Mouse (Mus musculus) midbrain, embryonic 10.5 days (tissue): ENCODE data around the gene Chdh. TPM values are rescaled to one million over a fixed set of nuclear protein-coding genes. Genes with fewer than 3 reads are reported as not detected.

ENCODE experiments used
- DNase-seq: peaks from one replicate; pipeline ENCODE4 v3.0.0-alpha.2; 2017; ENCODE audit warnings: low spot score
- H3K27ac ChIP-seq: fragments of 300-500 bp; sonication (generic); replicated peaks from 2 replicates; pipeline ENCODE4 v1.5.1; 2016; ENCODE audit warnings: mild to moderate bottlenecking
- H3K27me3 ChIP-seq: fragments of 300-500 bp; sonication (generic); 2 replicates; pipeline ENCODE4 v1.6.1; 2016; ENCODE audit warnings: low read depth, mild to moderate bottlenecking; ENCODE audit not compliant: poor library complexity, severe bottlenecking
- H3K36me3 ChIP-seq: fragments of 300-500 bp; sonication (generic); 2 replicates; pipeline ENCODE4 v1.6.1; 2016; ENCODE audit warnings: mild to moderate bottlenecking, moderate library complexity
- H3K4me1 ChIP-seq: fragments of 300-500 bp; sonication (generic); 2 replicates; pipeline ENCODE4 v1.6.1; 2016
- H3K4me3 ChIP-seq: fragments of 300-500 bp; sonication (generic); 2 replicates; pipeline ENCODE4 v1.5.1; 2016; ENCODE audit warnings: mild to moderate bottlenecking, moderate library complexity
- H3K9me3 ChIP-seq: fragments of 300-500 bp; sonication (generic); replicated peaks from 2 replicates; pipeline ENCODE4 v1.6.1; 2016; ENCODE audit warnings: mild to moderate bottlenecking
- WGBS: fragments of 180-500 bp; shearing (Covaris S2); methylation state at CpG from one replicate; pipeline ENCODE4 v1.1.7; 2016; 5-methylcytosine and 5-hydroxymethylcytosine counted together
- polyA plus RNA-seq: library from polyadenylated mRNA; unstranded; fragments of >200 nt; fragmentation: Nextera tagmentation; extraction: Ambion mirVana; gene quantifications from 2 replicates; pipeline ENCODE4 v1.2.1, GENCODE M21; 2016

Gene Chdh
- polyA plus RNA-seq, 1 experiment from 2014 or later = not detected

GRCm38 (mm10) chr14:30018463-30018801 lies 9.6 kb downstream of the Chdh start:
- DNase-seq = no peak
- Histone ChIP-seq H3K9me3 (no peaks in the 10 kb centered on the region), H3K4me3 (no peak overlapping the region), H3K36me3 (no peaks in the 10 kb centered on the region), H3K27me3 (no peaks in the 10 kb centered on the region), H3K4me1 (peaks cover 6% of the 10 kb centered on the region), H3K27ac (no peak overlapping the region)
- WGBS = 86% methylated on average over 4 of the region's 4 CpGs

- H3K9me3 ChIP-seq = no peaks in the 10 kb centered on the region
- H3K36me3 ChIP-seq = no peaks in the 10 kb centered on the region
- no peak overlapping the region for H3K4me3 ChIP-seq
- no peak overlapping the region for H3K27ac ChIP-seq
- WGBS = 91% methylated on average over 6 of the region's 6 CpGs
- no peaks in the 10 kb centered on the region for H3K27me3 ChIP-seq
- H3K4me1 ChIP-seq = peaks cover 6% of the 10 kb centered on the region
- no peak for DNase-seq
These were observed 10.0 kb downstream of the Chdh start for GRCm38 (mm10) chr14:30018846-30019245.

- no peaks in the 10 kb centered on the region for H3K27me3 ChIP-seq
- no peak for DNase-seq
- 95% methylated on average over 8 of the region's 8 CpGs for WGBS
- no peaks in the 10 kb centered on the region for H3K9me3 ChIP-seq
- H3K36me3 ChIP-seq = no peaks in the 10 kb centered on the region
- H3K4me1 ChIP-seq = peaks cover 6% of the 10 kb centered on the region
- no peak overlapping the region for H3K4me3 ChIP-seq
- H3K27ac ChIP-seq = no peak overlapping the region
These were observed 10.6 kb downstream of the Chdh start for GRCm38 (mm10) chr14:30019375-30019774.

- Histone ChIP-seq H3K4me1 (peaks cover 6% of the 10 kb centered on the region), H3K36me3 (no peaks in the 10 kb centered on the region), H3K4me3 (no peak overlapping the region), H3K27me3 (no peaks in the 10 kb centered on the region), H3K9me3 (no peaks in the 10 kb centered on the region), H3K27ac (no peak overlapping the region)
- no peak for DNase-seq
- 48% methylated on average over 9 of the region's 9 CpGs for WGBS
These were observed 11.2 kb downstream of the Chdh start for GRCm38 (mm10) chr14:30019792-30020575.

- WGBS = 94% methylated on average over 6 of the region's 6 CpGs
- no peaks in the 10 kb centered on the region for H3K36me3 ChIP-seq
- no peaks in the 10 kb centered on the region for H3K27me3 ChIP-seq
- no peak overlapping the region for H3K4me3 ChIP-seq
- no peaks in the 10 kb centered on the region for H3K9me3 ChIP-seq
- peaks cover 6% of the 10 kb centered on the region for H3K4me1 ChIP-seq
- no peak for DNase-seq
- H3K27ac ChIP-seq = no peak overlapping the region
These were observed 13.6 kb downstream of the Chdh start for GRCm38 (mm10) chr14:30022471-30022870.

GRCm38 (mm10) chr14:30024387-30024786 lies 15.6 kb downstream of the Chdh start:
- Histone ChIP-seq H3K36me3 (no peaks in the 10 kb centered on the region), H3K27me3 (no peaks in the 10 kb centered on the region), H3K9me3 (no peaks in the 10 kb centered on the region), H3K4me1 (peaks cover 6% of the 10 kb centered on the region), H3K27ac (no peak overlapping the region), H3K4me3 (no peak overlapping the region)
- WGBS = 81% methylated on average over 7 of the region's 7 CpGs
- DNase-seq = no peak

GRCm38 (mm10) chr14:30027378-30027777 lies 18.6 kb downstream of the Chdh start:
- Histone ChIP-seq H3K36me3 (no peaks in the 10 kb centered on the region), H3K4me3 (no peak overlapping the region), H3K9me3 (no peaks in the 10 kb centered on the region), H3K27ac (no peak overlapping the region), H3K27me3 (no peaks in the 10 kb centered on the region), H3K4me1 (no peaks in the 10 kb centered on the region)
- 47% methylated on average over 2 of the region's 2 CpGs for WGBS
- no peak for DNase-seq

- Histone ChIP-seq H3K9me3 (no peaks in the 10 kb centered on the region), H3K27me3 (no peaks in the 10 kb centered on the region), H3K4me1 (no peaks in the 10 kb centered on the region), H3K4me3 (no peak overlapping the region), H3K27ac (no peak overlapping the region), H3K36me3 (no peaks in the 10 kb centered on the region)
- 67% methylated on average over 8 of the region's 8 CpGs for WGBS
- no peak for DNase-seq
These were observed 24.6 kb downstream of the Chdh start for GRCm38 (mm10) chr14:30033405-30033804.

- no peaks in the 10 kb centered on the region for H3K36me3 ChIP-seq
- H3K4me3 ChIP-seq = no peak overlapping the region
- DNase-seq = no peak
- H3K4me1 ChIP-seq = no peaks in the 10 kb centered on the region
- H3K27me3 ChIP-seq = no peaks in the 10 kb centered on the region
- no peak overlapping the region for H3K27ac ChIP-seq
- no peaks in the 10 kb centered on the region for H3K9me3 ChIP-seq
- 89% methylated on average over 18 of the region's 18 CpGs for WGBS
These were observed 29.6 kb downstream of the Chdh start for GRCm38 (mm10) chr14:30038431-30038830.

GRCm38 (mm10) chr14:30039413-30039812 lies 30.6 kb downstream of the Chdh start:
- Histone ChIP-seq H3K4me3 (no peak overlapping the region), H3K4me1 (no peaks in the 10 kb centered on the region), H3K36me3 (no peaks in the 10 kb centered on the region), H3K9me3 (no peaks in the 10 kb centered on the region), H3K27me3 (no peaks in the 10 kb centered on the region), H3K27ac (no peak overlapping the region)
- no peak for DNase-seq
- 85% methylated on average over 4 of the region's 4 CpGs for WGBS

GRCm38 (mm10) chr14:30041836-30042235 lies 33.0 kb downstream of the Chdh start:
- no peak overlapping the region for H3K4me3 ChIP-seq
- H3K27me3 ChIP-seq = no peaks in the 10 kb centered on the region
- H3K36me3 ChIP-seq = no peaks in the 10 kb centered on the region
- H3K9me3 ChIP-seq = no peaks in the 10 kb centered on the region
- WGBS = 87% methylated on average over 9 of the region's 9 CpGs
- DNase-seq = no peak
- H3K4me1 ChIP-seq = no peaks in the 10 kb centered on the region
- no peak overlapping the region for H3K27ac ChIP-seq

GRCm38 (mm10) chr14:30043356-30043940 lies 34.6 kb downstream of the Chdh start:
- Histone ChIP-seq H3K4me3 (no peak overlapping the region), H3K27me3 (no peaks in the 10 kb centered on the region), H3K36me3 (no peaks in the 10 kb centered on the region), H3K9me3 (no peaks in the 10 kb centered on the region), H3K27ac (no peak overlapping the region), H3K4me1 (no peaks in the 10 kb centered on the region)
- DNase-seq = no peak
- WGBS = 90% methylated on average over 7 of the region's 7 CpGs

GRCm38 (mm10) chr14:30045239-30045638 lies 36.4 kb downstream of the Chdh start:
- no peak overlapping the region for H3K27ac ChIP-seq
- no peak overlapping the region for H3K4me3 ChIP-seq
- H3K36me3 ChIP-seq = no peaks in the 10 kb centered on the region
- H3K4me1 ChIP-seq = no peaks in the 10 kb centered on the region
- 88% methylated on average over 10 of the region's 10 CpGs for WGBS
- DNase-seq = no peak
- no peaks in the 10 kb centered on the region for H3K27me3 ChIP-seq
- no peaks in the 10 kb centered on the region for H3K9me3 ChIP-seq
